Mouse (Mus musculus): ENCODE measurements around the gene Abca1. TPM values are rescaled to one million over a fixed set of nuclear protein-coding genes. Genes with fewer than 3 reads are reported as not detected.
A peak's percentile ranks its signal among the peaks of the same experiment; 100 is the strongest.

Gene Abca1
- polyA plus RNA-seq, 1 experiment: 9.0 TPM

DNA sequence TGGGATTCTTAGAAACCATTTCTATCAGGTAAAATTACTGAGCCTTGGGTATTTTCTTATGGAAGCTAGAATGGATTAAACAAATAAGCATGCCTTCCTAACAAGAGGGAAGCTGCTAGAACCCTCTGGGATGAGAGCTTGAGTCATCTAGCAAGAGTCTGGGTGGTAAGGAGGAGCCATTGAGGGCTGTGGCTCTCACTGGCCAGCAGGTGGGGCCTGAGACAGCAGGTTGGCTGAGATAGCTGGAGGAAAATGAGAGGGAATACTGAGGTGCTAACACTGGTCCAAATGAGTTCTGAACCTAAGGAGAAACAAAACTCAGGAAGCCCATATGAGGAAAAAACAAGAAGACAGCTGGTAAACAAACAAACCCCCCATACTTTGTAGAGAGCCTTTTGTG is 42.1 kb downstream of the Abca1 start:
- TF ChIP-seq POLR2A (IDR thresholded peaks at IDR 0.05; ENCODE audit: extremely low read depth, insufficient read depth, low read length) (no peak), CTCF (IDR thresholded peaks at IDR 0.05; ENCODE audit: extremely low read depth, insufficient read depth, low read length) (peak; percentile 44)
- peaks cover 13% of the 10 kb centered on the region for H3K4me1 ChIP-seq (ENCODE audit: control insufficient read depth, insufficient read depth, low read length)

GRCm38 (mm10) chr4:53117076-53117475 is 42.6 kb downstream of the Abca1 start:
- Histone ChIP-seq H3K4me3 (ENCODE audit: insufficient read depth, low read length) (no peak overlapping the region), H3K4me1 (ENCODE audit: control insufficient read depth, insufficient read depth, low read length) (peaks cover 12% of the 10 kb centered on the region), H3K27ac (ENCODE audit: insufficient read depth, low read length) (no peak overlapping the region)
- TF ChIP-seq CTCF (IDR thresholded peaks at IDR 0.05; ENCODE audit: extremely low read depth, insufficient read depth, low read length): no peak

More for the DNA sequence above, 42.1 kb downstream of the Abca1 start:
- Histone ChIP-seq H3K4me3 (ENCODE audit: insufficient read depth, low read length) (no peak overlapping the region), H3K27ac (ENCODE audit: insufficient read depth, low read length) (no peak overlapping the region)

GRCm38 (mm10) chr4:53115866-53116265 is 43.8 kb downstream of the Abca1 start:
- no peak overlapping the region for H3K4me3 ChIP-seq (ENCODE audit: insufficient read depth, low read length)
- H3K4me1 ChIP-seq (ENCODE audit: control insufficient read depth, insufficient read depth, low read length): peaks cover 11% of the 10 kb centered on the region
- no peak for TF ChIP-seq POLR2A (IDR thresholded peaks at IDR 0.05; ENCODE audit: extremely low read depth, insufficient read depth, low read length)
- TF ChIP-seq CTCF (IDR thresholded peaks at IDR 0.05; ENCODE audit: extremely low read depth, insufficient read depth, low read length): no peak
- H3K27ac ChIP-seq (ENCODE audit: insufficient read depth, low read length): 0 out of 2 replicates have a peak overlapping the region, but pooled peaks have one; percentile 17

- H3K4me3 ChIP-seq (ENCODE audit: insufficient read depth, low read length): no peak overlapping the region
- TF ChIP-seq CTCF (IDR thresholded peaks at IDR 0.05; ENCODE audit: extremely low read depth, insufficient read depth, low read length) (no peak), POLR2A (IDR thresholded peaks at IDR 0.05; ENCODE audit: extremely low read depth, insufficient read depth, low read length) (no peak)
- H3K4me1 ChIP-seq (ENCODE audit: control insufficient read depth, insufficient read depth, low read length): peaks cover 11% of the 10 kb centered on the region
- peak overlapping the region; percentile 10; the same call in 1 of the 2 replicates for H3K27ac ChIP-seq (ENCODE audit: insufficient read depth, low read length)
Measured at GRCm38 (mm10) chr4:53115410-53115809, 44.3 kb downstream of the Abca1 start.

- no peak for TF ChIP-seq POLR2A (IDR thresholded peaks at IDR 0.05; ENCODE audit: extremely low read depth, insufficient read depth, low read length)
- no peak for TF ChIP-seq CTCF (IDR thresholded peaks at IDR 0.05; ENCODE audit: extremely low read depth, insufficient read depth, low read length)
- H3K4me1 ChIP-seq (ENCODE audit: control insufficient read depth, insufficient read depth, low read length): peaks cover 11% of the 10 kb centered on the region
- no peak overlapping the region for H3K4me3 ChIP-seq (ENCODE audit: insufficient read depth, low read length)
- no peak overlapping the region for H3K27ac ChIP-seq (ENCODE audit: insufficient read depth, low read length)
Measured at GRCm38 (mm10) chr4:53111919-53112355, 47.8 kb downstream of the Abca1 start.

- Histone ChIP-seq H3K27ac (ENCODE audit: insufficient read depth, low read length) (no peak overlapping the region), H3K4me1 (ENCODE audit: control insufficient read depth, insufficient read depth, low read length) (peaks cover 6% of the 10 kb centered on the region), H3K4me3 (ENCODE audit: insufficient read depth, low read length) (no peak overlapping the region)
- no peak for TF ChIP-seq POLR2A (IDR thresholded peaks at IDR 0.05; ENCODE audit: extremely low read depth, insufficient read depth, low read length)
- peak; percentile 51; the same call in 1 of the 2 replicates for TF ChIP-seq CTCF (IDR thresholded peaks at IDR 0.05; ENCODE audit: extremely low read depth, insufficient read depth, low read length)
Measured at GRCm38 (mm10) chr4:53110356-53110755, 49.3 kb downstream of the Abca1 start.

- H3K4me3 ChIP-seq (ENCODE audit: insufficient read depth, low read length): no peak overlapping the region
- peaks cover 3% of the 10 kb centered on the region for H3K4me1 ChIP-seq (ENCODE audit: control insufficient read depth, insufficient read depth, low read length)
- H3K27ac ChIP-seq (ENCODE audit: insufficient read depth, low read length): no peak overlapping the region
- TF ChIP-seq CTCF (IDR thresholded peaks at IDR 0.05; ENCODE audit: extremely low read depth, insufficient read depth, low read length): no peak
- TF ChIP-seq POLR2A (IDR thresholded peaks at IDR 0.05; ENCODE audit: extremely low read depth, insufficient read depth, low read length): no peak
Measured at GRCm38 (mm10) chr4:53109381-53109928, 50.2 kb downstream of the Abca1 start.

- H3K4me1 ChIP-seq (ENCODE audit: control insufficient read depth, insufficient read depth, low read length): peaks cover 3% of the 10 kb centered on the region
- H3K27ac ChIP-seq (ENCODE audit: insufficient read depth, low read length): no peak overlapping the region
- TF ChIP-seq CTCF (IDR thresholded peaks at IDR 0.05; ENCODE audit: extremely low read depth, insufficient read depth, low read length) (no peak), POLR2A (IDR thresholded peaks at IDR 0.05; ENCODE audit: extremely low read depth, insufficient read depth, low read length) (no peak)
- H3K4me3 ChIP-seq (ENCODE audit: insufficient read depth, low read length): no peak overlapping the region
Measured at GRCm38 (mm10) chr4:53108194-53108593, 51.5 kb downstream of the Abca1 start.

- no peak for TF ChIP-seq CTCF (IDR thresholded peaks at IDR 0.05; ENCODE audit: extremely low read depth, insufficient read depth, low read length)
- TF ChIP-seq POLR2A (IDR thresholded peaks at IDR 0.05; ENCODE audit: extremely low read depth, insufficient read depth, low read length): no peak
- Histone ChIP-seq H3K27ac (ENCODE audit: insufficient read depth, low read length) (no peak overlapping the region), H3K4me3 (ENCODE audit: insufficient read depth, low read length) (no peak overlapping the region), H3K4me1 (ENCODE audit: control insufficient read depth, insufficient read depth, low read length) (peaks cover 2% of the 10 kb centered on the region; the same call in 1 of the 2 replicates)
Measured at GRCm38 (mm10) chr4:53106732-53107131, 53.0 kb downstream of the Abca1 start.

DNA sequence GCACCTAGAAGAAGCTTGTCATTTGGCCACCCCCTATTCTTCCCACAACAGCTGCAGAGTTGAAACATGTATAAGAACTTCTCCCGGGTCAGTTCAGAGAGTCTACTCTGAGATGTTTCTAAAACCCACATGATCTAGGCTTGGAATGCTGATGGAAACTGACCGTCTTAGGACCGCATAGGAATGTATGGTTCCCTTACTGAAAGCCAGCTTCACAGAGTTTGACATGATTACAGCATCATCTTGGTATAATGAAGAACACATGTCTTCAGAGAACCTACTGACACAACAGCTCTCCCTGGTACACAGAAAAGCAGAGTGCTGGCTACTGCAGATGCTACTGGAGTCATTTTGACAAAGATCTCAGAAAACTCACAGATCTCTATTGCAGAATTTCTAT is 53.6 kb downstream of the Abca1 start:
- Histone ChIP-seq H3K4me1 (ENCODE audit: control insufficient read depth, insufficient read depth, low read length) (peaks cover 2% of the 10 kb centered on the region; the same call in 1 of the 2 replicates), H3K4me3 (ENCODE audit: insufficient read depth, low read length) (no peak overlapping the region), H3K27ac (ENCODE audit: insufficient read depth, low read length) (no peak overlapping the region)
- TF ChIP-seq POLR2A (IDR thresholded peaks at IDR 0.05; ENCODE audit: extremely low read depth, insufficient read depth, low read length) (no peak), CTCF (IDR thresholded peaks at IDR 0.05; ENCODE audit: extremely low read depth, insufficient read depth, low read length) (no peak)

Data from cortical plate, adult 2 months (tissue).